Mouse (Mus musculus) midbrain, embryonic 15.5 days (tissue): ENCODE data around the gene Ugt1a6a. TPM values are rescaled to one million over a fixed set of nuclear protein-coding genes. Genes with fewer than 3 reads are reported as not detected.
A peak's percentile ranks its signal among the peaks of the same experiment; 100 is the strongest.

Experiments used
- ATAC-seq: fragments of 200-750 bp; cut with Nextera tagmentation; replicated peaks from 2 replicates; pipeline ENCODE4 v1.8.0; 2017; ENCODE audit warnings: moderate TSS enrichment
- H3K27ac ChIP-seq: fragments of 300-500 bp; sonication (generic); 2 replicates; pipeline ENCODE4 v1.5.1; 2015; ENCODE audit warnings: mild to moderate bottlenecking, inconsistent platforms
- H3K27me3 ChIP-seq: fragments of 300-500 bp; sonication (generic); replicated peaks from 2 replicates; pipeline ENCODE4 v1.6.1; 2015; ENCODE audit warnings: inconsistent platforms
- H3K36me3 ChIP-seq: fragments of 300-500 bp; sonication (generic); replicated peaks from 2 replicates; pipeline ENCODE4 v1.6.1; 2015; ENCODE audit warnings: inconsistent platforms
- H3K4me1 ChIP-seq: fragments of 300-500 bp; sonication (generic); 2 replicates; pipeline ENCODE4 v1.6.1; 2015; ENCODE audit warnings: inconsistent platforms
- H3K4me2 ChIP-seq: fragments of 300-500 bp; sonication (generic); 2 replicates; pipeline ENCODE4 v1.6.1; 2015; ENCODE audit warnings: inconsistent platforms, mild to moderate bottlenecking, moderate library complexity
- H3K4me3 ChIP-seq: fragments of 300-500 bp; sonication (generic); 2 replicates; pipeline ENCODE4 v1.5.1; 2015; ENCODE audit warnings: mild to moderate bottlenecking, inconsistent platforms
- H3K9ac ChIP-seq: fragments of 300-500 bp; sonication (generic); 2 replicates; pipeline ENCODE4 v1.6.1; 2015; ENCODE audit warnings: mild to moderate bottlenecking, inconsistent platforms
- H3K9me3 ChIP-seq: fragments of 300-500 bp; sonication (generic); 2 replicates; pipeline ENCODE4 v1.6.1; 2016; ENCODE audit warnings: inconsistent platforms
- WGBS: fragments of 180-500 bp; shearing (Covaris S2); methylation state at CpG from one replicate; pipeline ENCODE4 v1.1.7; 2015; ENCODE audit warnings: mixed read lengths; 5-methylcytosine and 5-hydroxymethylcytosine counted together
- polyA plus RNA-seq: library from polyadenylated mRNA; unstranded; fragments of >200 nt; fragmentation: Nextera tagmentation; extraction: Ambion mirVana; gene quantifications from 2 replicates; pipeline ENCODE4 v1.2.1, GENCODE M21; 2015

Ugt1a6a gene
- polyA plus RNA-seq, 1 experiment from 2014 or later: 1.5 TPM

- Histone ChIP-seq H3K27ac (no peak overlapping the region), H3K4me3 (no peak overlapping the region), H3K9me3 (peaks cover 47% of the 10 kb centered on the region), H3K27me3 (no peaks in the 10 kb centered on the region), H3K9ac (no peak overlapping the region), H3K36me3 (no peaks in the 10 kb centered on the region), H3K4me2 (no peak overlapping the region), H3K4me1 (no peaks in the 10 kb centered on the region)
- no peak for ATAC-seq
- WGBS: 72% methylated on average over 6 of the region's 6 CpGs
These were observed 118.9 kb downstream of the Ugt1a6a start for GRCm38 (mm10) chr1:88253540-88253939.

- no peaks in the 10 kb centered on the region for H3K27me3 ChIP-seq
- H3K4me2 ChIP-seq: no peak overlapping the region
- no peak overlapping the region for H3K4me3 ChIP-seq
- H3K27ac ChIP-seq: no peak overlapping the region
- 88% methylated on average over 12 of the region's 12 CpGs for WGBS
- no peak overlapping the region for H3K9ac ChIP-seq
- H3K4me1 ChIP-seq: no peaks in the 10 kb centered on the region
- H3K36me3 ChIP-seq: no peaks in the 10 kb centered on the region
- H3K9me3 ChIP-seq: peaks cover 37% of the 10 kb centered on the region
- ATAC-seq: no peak
These were observed 120.3 kb downstream of the Ugt1a6a start for GRCm38 (mm10) chr1:88254793-88255465.

GRCm38 (mm10) chr1:88255466-88255857 is 120.9 kb downstream of the Ugt1a6a start:
- no peaks in the 10 kb centered on the region for H3K36me3 ChIP-seq
- 66% methylated on average over 2 of the region's 2 CpGs for WGBS
- H3K27me3 ChIP-seq: no peaks in the 10 kb centered on the region
- ATAC-seq: no peak
- H3K9me3 ChIP-seq: peaks cover 32% of the 10 kb centered on the region
- H3K4me1 ChIP-seq: no peaks in the 10 kb centered on the region
- no peak overlapping the region for H3K9ac ChIP-seq
- H3K27ac ChIP-seq: no peak overlapping the region
- H3K4me3 ChIP-seq: no peak overlapping the region
- H3K4me2 ChIP-seq: no peak overlapping the region

GRCm38 (mm10) chr1:88255989-88256754 is 121.6 kb downstream of the Ugt1a6a start:
- Histone ChIP-seq H3K4me3 (no peak overlapping the region), H3K27ac (no peak overlapping the region), H3K9me3 (peaks cover 27% of the 10 kb centered on the region), H3K4me1 (no peaks in the 10 kb centered on the region), H3K9ac (no peak overlapping the region), H3K4me2 (no peak overlapping the region), H3K36me3 (peaks cover 4% of the 10 kb centered on the region; the same call in 1 of the 2 replicates), H3K27me3 (no peaks in the 10 kb centered on the region)
- ATAC-seq: no peak
- 80% methylated on average over 13 of the region's 13 CpGs for WGBS

- 80% methylated on average over 10 of the region's 10 CpGs for WGBS
- Histone ChIP-seq H3K9me3 (peaks cover 25% of the 10 kb centered on the region), H3K36me3 (peaks cover 11% of the 10 kb centered on the region; the same call in 1 of the 2 replicates), H3K4me2 (no peak overlapping the region), H3K27me3 (no peaks in the 10 kb centered on the region), H3K27ac (no peak overlapping the region), H3K4me1 (no peaks in the 10 kb centered on the region), H3K9ac (no peak overlapping the region), H3K4me3 (no peak overlapping the region)
- no peak; the same call in 1 of the 2 replicates for ATAC-seq
These were observed 122.5 kb downstream of the Ugt1a6a start for GRCm38 (mm10) chr1:88256886-88257663.

GRCm38 (mm10) chr1:88257681-88258080 is 123.1 kb downstream of the Ugt1a6a start:
- Histone ChIP-seq H3K4me1 (no peaks in the 10 kb centered on the region), H3K9me3 (peaks cover 19% of the 10 kb centered on the region), H3K36me3 (peaks cover 16% of the 10 kb centered on the region), H3K27me3 (no peaks in the 10 kb centered on the region), H3K27ac (no peak overlapping the region), H3K4me3 (no peak overlapping the region), H3K4me2 (no peak overlapping the region), H3K9ac (no peak overlapping the region)
- WGBS: 84% methylated on average over 6 of the region's 6 CpGs
- ATAC-seq: no peak

GRCm38 (mm10) chr1:88258361-88258760 is 123.8 kb downstream of the Ugt1a6a start:
- 70% methylated on average over 6 of the region's 6 CpGs for WGBS
- no peak overlapping the region for H3K9ac ChIP-seq
- H3K4me1 ChIP-seq: no peaks in the 10 kb centered on the region
- no peak for ATAC-seq
- no peak overlapping the region for H3K4me3 ChIP-seq
- no peak overlapping the region for H3K4me2 ChIP-seq
- peaks cover 16% of the 10 kb centered on the region for H3K9me3 ChIP-seq
- H3K36me3 ChIP-seq: peaks cover 23% of the 10 kb centered on the region
- no peak overlapping the region for H3K27ac ChIP-seq
- H3K27me3 ChIP-seq: no peaks in the 10 kb centered on the region

- WGBS: 81% methylated on average over 8 of the region's 8 CpGs
- peak; percentile 1; the same call in 1 of the 2 replicates for ATAC-seq
- Histone ChIP-seq H3K9me3 (peaks cover 16% of the 10 kb centered on the region), H3K4me1 (no peaks in the 10 kb centered on the region), H3K9ac (no peak overlapping the region), H3K27me3 (no peaks in the 10 kb centered on the region), H3K4me3 (no peak overlapping the region), H3K36me3 (peaks cover 30% of the 10 kb centered on the region), H3K27ac (no peak overlapping the region), H3K4me2 (no peak overlapping the region)
These were observed 124.5 kb downstream of the Ugt1a6a start for GRCm38 (mm10) chr1:88258881-88259642.

- Histone ChIP-seq H3K9me3 (peaks cover 15% of the 10 kb centered on the region), H3K4me2 (no peak overlapping the region), H3K27ac (no peak overlapping the region), H3K36me3 (peaks cover 36% of the 10 kb centered on the region), H3K4me1 (no peaks in the 10 kb centered on the region), H3K9ac (no peak overlapping the region), H3K4me3 (no peak overlapping the region), H3K27me3 (no peaks in the 10 kb centered on the region)
- WGBS: 85% methylated on average over 4 of the region's 4 CpGs
- ATAC-seq: peak; percentile 2; the same call in 1 of the 2 replicates
These were observed 125.0 kb downstream of the Ugt1a6a start for GRCm38 (mm10) chr1:88259643-88260024.

- H3K4me1 ChIP-seq: no peaks in the 10 kb centered on the region
- 80% methylated on average over 6 of the region's 6 CpGs for WGBS
- H3K9me3 ChIP-seq: peaks cover 10% of the 10 kb centered on the region
- H3K4me2 ChIP-seq: no peak overlapping the region
- no peak overlapping the region for H3K9ac ChIP-seq
- no peak overlapping the region for H3K27ac ChIP-seq
- no peaks in the 10 kb centered on the region for H3K27me3 ChIP-seq
- ATAC-seq: peak; percentile 7; the same call in 1 of the 2 replicates
- peaks cover 41% of the 10 kb centered on the region for H3K36me3 ChIP-seq
- no peak overlapping the region for H3K4me3 ChIP-seq
These were observed 125.5 kb downstream of the Ugt1a6a start for GRCm38 (mm10) chr1:88260114-88260513.

GRCm38 (mm10) chr1:88260604-88261377 is 126.2 kb downstream of the Ugt1a6a start:
- Histone ChIP-seq H3K4me1 (no peaks in the 10 kb centered on the region), H3K4me3 (no peak overlapping the region), H3K27ac (no peak overlapping the region), H3K4me2 (no peak overlapping the region), H3K27me3 (no peaks in the 10 kb centered on the region), H3K9me3 (0 out of 2 replicates have a peak, but pooled peaks cover 6% of the 10 kb centered on the region), H3K36me3 (peaks cover 47% of the 10 kb centered on the region), H3K9ac (no peak overlapping the region)
- 84% methylated on average over 10 of the region's 10 CpGs for WGBS
- ATAC-seq: no peak
